Mouse (Mus musculus) large intestine, adult 2 months (tissue): ENCODE measurements around the gene Mog. TPM values are rescaled to one million over a fixed set of nuclear protein-coding genes. Genes with fewer than 3 reads are reported as not detected.

Experiments used
- DNase-seq: peaks from one replicate; pipeline ENCODE4 v3.0.0-alpha.2; 2012; ENCODE audit warnings: low read depth, low spot score
- WGBS: fragments of 180-500 bp; shearing (Covaris S2); methylation state at CpG from one replicate; pipeline ENCODE4 v1.1.7; 2018; 5-methylcytosine and 5-hydroxymethylcytosine counted together
- polyA plus RNA-seq: library from polyadenylated mRNA; depleted of rRNA; stranded (reverse); fragments of >200 nt; gene quantifications from 2 replicates; pipeline ENCODE4 v1.2.3, GENCODE M21; 2012; rRNA removed

The Mog gene
- polyA plus RNA-seq, 1 experiment = not detected

- DNase-seq = no peak
- WGBS = 50% methylated on average over 1 of the region's 1 CpGs
Observed at GRCm38 (mm10) chr17:36961125-36961524, 62.1 kb downstream of the Mog start.

Other genes starting within 250 kb of the Mog start
- gene H2-M10.6, start 211.2 kb downstream of the Mog start, polyA plus RNA-seq = not detected in 2 replicates
- gene Trim26, start 186.3 kb downstream of the Mog start, polyA plus RNA-seq = 36.3 and 48.6 TPM in 2 replicates
- 49.0 and 59.4 TPM in 2 replicates for gene Trim15, start 156.2 kb downstream of the Mog start, polyA plus RNA-seq
- gene Trim10, start 153.8 kb downstream of the Mog start, polyA plus RNA-seq = 0.12 and 0.24 TPM in 2 replicates
- 65.2 and 73.9 TPM in 2 replicates for gene Trim40, start 133.3 kb downstream of the Mog start, polyA plus RNA-seq
- 45.9 and 70.6 TPM in 2 replicates for gene Trim31, start 125.3 kb downstream of the Mog start, polyA plus RNA-seq
- 4.7 and 4.8 TPM in 2 replicates for gene Rnf39, start 80.5 kb downstream of the Mog start, polyA plus RNA-seq
- gene Ppp1r11, start 71.7 kb downstream of the Mog start, polyA plus RNA-seq = 46.0 and 54.1 TPM in 2 replicates
- gene Znrd1, start 64.8 kb downstream of the Mog start, polyA plus RNA-seq = 36.9 and 49.6 TPM in 2 replicates
- gene Znrd1as, start 64.8 kb downstream of the Mog start, polyA plus RNA-seq = 1.2 and 2.2 TPM in 2 replicates
- gene 2410137M14Rik, start 42.2 kb downstream of the Mog start, polyA plus RNA-seq = not detected in 2 replicates
- gene H2-M5, start 33.9 kb downstream of the Mog start, polyA plus RNA-seq = 0.14 TPM in 1 of 2 replicates, not detected in the other
- 1.4 and 2.6 TPM in 2 replicates for gene Zfp57, start 22.2 kb downstream of the Mog start, polyA plus RNA-seq
- 8.1 and 11.3 TPM in 2 replicates for gene Gabbr1, start 22.6 kb upstream of the Mog start, polyA plus RNA-seq
- gene Olfr90, start 65.1 kb upstream of the Mog start, polyA plus RNA-seq = not detected in 2 replicates
- gene Olfr91, start 74.9 kb upstream of the Mog start, polyA plus RNA-seq = not detected in 2 replicates
- not detected in 2 replicates for gene Olfr92, start 96.7 kb upstream of the Mog start, polyA plus RNA-seq
- gene Olfr93, start 138.1 kb upstream of the Mog start, polyA plus RNA-seq = not detected in 2 replicates
- gene Ubd, start 170.5 kb upstream of the Mog start, polyA plus RNA-seq = 12.6 and 18.4 TPM in 2 replicates
- gene Olfr94, start 177.6 kb upstream of the Mog start, polyA plus RNA-seq = not detected in 2 replicates
- gene Olfr95, start 189.7 kb upstream of the Mog start, polyA plus RNA-seq = not detected in 2 replicates
- gene Olfr96, start 196.7 kb upstream of the Mog start, polyA plus RNA-seq = not detected in 2 replicates
- not detected in 2 replicates for gene Olfr97, start 213.9 kb upstream of the Mog start, polyA plus RNA-seq
- gene Olfr98, start 240.4 kb upstream of the Mog start, polyA plus RNA-seq = not detected in 2 replicates
- 9.6 and 9.8 TPM in 2 replicates for gene H2-M3, start 246.8 kb upstream of the Mog start, polyA plus RNA-seq